Mouse (Mus musculus): ENCODE results near the gene Ripk4. TPM values are rescaled to one million over a fixed set of nuclear protein-coding genes. Genes with fewer than 3 reads are reported as not detected.

Ripk4 gene
- polyA plus RNA-seq, 1 experiment from 2014 or later = 1.7 TPM

- Histone ChIP-seq H3K4me3 (ENCODE audit: low read depth, low read length) (no peak overlapping the region), H3K4me1 (ENCODE audit: control insufficient read depth, insufficient read depth, low read length) (no peaks in the 10 kb centered on the region), H3K9me3 (replicated peaks; ENCODE audit: control insufficient read depth, low read length) (no peaks in the 10 kb centered on the region), H3K9ac (ENCODE audit: low read depth, low read length) (no peak overlapping the region), H3K27ac (ENCODE audit: low read depth, low read length) (no peak overlapping the region), H3K4me2 (no peak overlapping the region), H3K36me3 (ENCODE audit: control insufficient read depth, insufficient read depth, low read length) (no peaks in the 10 kb centered on the region), H3K27me3 (ENCODE audit: control insufficient read depth, insufficient read depth, low read length) (no peaks in the 10 kb centered on the region)
- 46% methylated on average over 3 of the region's 3 CpGs for WGBS (ENCODE audit: insufficient replicate concordance)
- no peak for ATAC-seq (replicated peaks; ENCODE audit: insufficient number of reproducible peaks, low FRiP score, low TSS enrichment)
These were observed 11.2 kb downstream of the Ripk4 start for GRCm38 (mm10) chr16:97752316-97752941.

DNA sequence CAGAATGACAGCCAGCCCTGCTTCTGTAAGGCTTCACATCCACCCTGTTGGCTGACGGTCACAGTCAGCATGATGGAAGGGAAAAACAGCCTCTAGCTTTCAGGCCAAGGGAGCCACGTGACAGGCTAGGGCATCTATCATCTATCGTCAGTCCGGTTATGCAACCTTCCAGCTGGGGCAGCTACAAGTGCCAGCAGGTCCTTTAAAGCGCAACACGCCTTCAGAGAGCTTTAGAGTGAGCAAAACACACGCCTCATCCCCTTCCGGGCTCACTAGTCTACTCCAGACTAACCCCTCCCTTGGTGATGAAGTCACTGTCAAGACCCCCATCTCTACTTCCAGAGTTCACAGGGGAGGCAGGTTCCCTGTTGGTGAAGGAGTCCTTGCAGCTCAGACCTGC lies 11.7 kb downstream of the Ripk4 start:
- Histone ChIP-seq H3K4me3 (ENCODE audit: low read depth, low read length) (no peak overlapping the region), H3K36me3 (ENCODE audit: control insufficient read depth, insufficient read depth, low read length) (no peaks in the 10 kb centered on the region), H3K9ac (ENCODE audit: low read depth, low read length) (no peak overlapping the region), H3K27me3 (ENCODE audit: control insufficient read depth, insufficient read depth, low read length) (no peaks in the 10 kb centered on the region), H3K9me3 (replicated peaks; ENCODE audit: control insufficient read depth, low read length) (no peaks in the 10 kb centered on the region), H3K27ac (ENCODE audit: low read depth, low read length) (no peak overlapping the region), H3K4me2 (no peak overlapping the region), H3K4me1 (ENCODE audit: control insufficient read depth, insufficient read depth, low read length) (no peaks in the 10 kb centered on the region)
- 56% methylated on average over 8 of the region's 8 CpGs for WGBS (ENCODE audit: insufficient replicate concordance)
- ATAC-seq (replicated peaks; ENCODE audit: insufficient number of reproducible peaks, low FRiP score, low TSS enrichment) = no peak

DNA sequence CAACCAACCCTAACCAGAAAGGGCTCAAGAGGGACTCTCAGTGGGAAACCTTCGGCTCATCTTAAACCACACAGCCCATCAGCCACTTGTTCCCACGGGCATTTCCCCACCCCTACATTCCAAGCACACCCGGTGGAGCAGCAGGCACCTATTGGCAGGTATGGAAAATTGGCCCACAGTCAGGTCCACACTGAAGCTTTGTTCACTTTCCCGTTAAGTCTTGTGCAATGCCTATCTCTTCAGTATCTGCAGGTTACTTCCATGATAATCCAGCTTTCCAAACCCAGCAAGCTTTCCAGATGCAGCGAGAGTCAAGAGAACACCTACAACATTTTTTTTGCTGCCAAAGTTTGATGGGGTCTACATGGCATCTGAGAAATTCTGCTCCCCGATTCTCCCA lies 15.2 kb downstream of the Ripk4 start:
- Histone ChIP-seq H3K9ac (ENCODE audit: low read depth, low read length) (no peak overlapping the region), H3K9me3 (replicated peaks; ENCODE audit: control insufficient read depth, low read length) (no peaks in the 10 kb centered on the region), H3K4me2 (no peak overlapping the region), H3K27ac (ENCODE audit: low read depth, low read length) (no peak overlapping the region), H3K4me3 (ENCODE audit: low read depth, low read length) (no peak overlapping the region), H3K27me3 (ENCODE audit: control insufficient read depth, insufficient read depth, low read length) (no peaks in the 10 kb centered on the region), H3K36me3 (ENCODE audit: control insufficient read depth, insufficient read depth, low read length) (no peaks in the 10 kb centered on the region), H3K4me1 (ENCODE audit: control insufficient read depth, insufficient read depth, low read length) (no peaks in the 10 kb centered on the region)
- ATAC-seq (replicated peaks; ENCODE audit: insufficient number of reproducible peaks, low FRiP score, low TSS enrichment) = no peak
- WGBS (ENCODE audit: insufficient replicate concordance) = 85% methylated on average over 6 of the region's 6 CpGs

GRCm38 (mm10) chr16:97738030-97738429 lies 25.6 kb downstream of the Ripk4 start:
- Histone ChIP-seq H3K27ac (ENCODE audit: low read depth, low read length) (no peak overlapping the region), H3K4me2 (no peak overlapping the region), H3K9ac (ENCODE audit: low read depth, low read length) (no peak overlapping the region), H3K4me3 (ENCODE audit: low read depth, low read length) (no peak overlapping the region), H3K9me3 (replicated peaks; ENCODE audit: control insufficient read depth, low read length) (no peaks in the 10 kb centered on the region), H3K27me3 (ENCODE audit: control insufficient read depth, insufficient read depth, low read length) (no peaks in the 10 kb centered on the region), H3K36me3 (ENCODE audit: control insufficient read depth, insufficient read depth, low read length) (no peaks in the 10 kb centered on the region), H3K4me1 (ENCODE audit: control insufficient read depth, insufficient read depth, low read length) (no peaks in the 10 kb centered on the region)
- ATAC-seq (replicated peaks; ENCODE audit: insufficient number of reproducible peaks, low FRiP score, low TSS enrichment) = no peak
- 68% methylated on average over 6 of the region's 6 CpGs for WGBS (ENCODE audit: insufficient replicate concordance)

GRCm38 (mm10) chr16:97736562-97736961 lies 27.0 kb downstream of the Ripk4 start:
- Histone ChIP-seq H3K27me3 (ENCODE audit: control insufficient read depth, insufficient read depth, low read length) (no peaks in the 10 kb centered on the region), H3K4me3 (ENCODE audit: low read depth, low read length) (no peak overlapping the region), H3K27ac (ENCODE audit: low read depth, low read length) (no peak overlapping the region), H3K4me1 (ENCODE audit: control insufficient read depth, insufficient read depth, low read length) (no peaks in the 10 kb centered on the region), H3K9ac (ENCODE audit: low read depth, low read length) (no peak overlapping the region), H3K9me3 (replicated peaks; ENCODE audit: control insufficient read depth, low read length) (no peaks in the 10 kb centered on the region), H3K36me3 (ENCODE audit: control insufficient read depth, insufficient read depth, low read length) (no peaks in the 10 kb centered on the region), H3K4me2 (no peak overlapping the region)
- 71% methylated on average over 2 of the region's 2 CpGs for WGBS (ENCODE audit: insufficient replicate concordance)
- ATAC-seq (replicated peaks; ENCODE audit: insufficient number of reproducible peaks, low FRiP score, low TSS enrichment) = no peak

DNA sequence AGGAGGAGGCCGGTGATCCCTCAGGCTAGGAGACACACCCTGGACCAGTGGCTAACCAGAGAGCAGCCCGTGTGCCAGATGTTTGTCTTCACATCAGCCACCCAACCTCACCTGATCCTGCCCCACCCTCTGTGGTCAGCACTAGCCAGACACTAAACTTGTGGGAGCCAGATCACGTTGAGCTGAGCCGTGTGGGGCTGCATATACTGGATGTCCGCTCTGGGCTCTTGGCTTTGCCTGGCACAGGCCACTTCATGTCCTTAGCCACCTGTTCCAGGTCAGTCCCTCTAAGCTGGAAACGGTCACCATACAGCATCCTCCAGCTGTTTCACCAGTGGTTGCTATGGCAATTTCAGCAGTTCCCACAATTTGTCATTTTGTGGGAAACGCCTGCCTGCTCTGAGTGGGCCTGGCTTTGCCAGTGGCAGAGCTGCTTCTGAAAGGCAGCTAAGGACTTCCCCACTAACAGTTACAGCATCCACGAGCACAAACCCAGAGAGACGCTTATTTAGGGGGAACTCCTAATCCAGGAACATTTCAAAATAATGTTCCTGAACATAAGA lies 28.7 kb downstream of the Ripk4 start:
- Histone ChIP-seq H3K9ac (ENCODE audit: low read depth, low read length) (no peak overlapping the region), H3K36me3 (ENCODE audit: control insufficient read depth, insufficient read depth, low read length) (no peaks in the 10 kb centered on the region), H3K4me2 (no peak overlapping the region), H3K27me3 (ENCODE audit: control insufficient read depth, insufficient read depth, low read length) (no peaks in the 10 kb centered on the region), H3K4me1 (ENCODE audit: control insufficient read depth, insufficient read depth, low read length) (no peaks in the 10 kb centered on the region), H3K27ac (ENCODE audit: low read depth, low read length) (no peak overlapping the region), H3K9me3 (replicated peaks; ENCODE audit: control insufficient read depth, low read length) (no peaks in the 10 kb centered on the region), H3K4me3 (ENCODE audit: low read depth, low read length) (no peak overlapping the region)
- 64% methylated on average over 9 of the region's 9 CpGs for WGBS (ENCODE audit: insufficient replicate concordance)
- no peak for ATAC-seq (replicated peaks; ENCODE audit: insufficient number of reproducible peaks, low FRiP score, low TSS enrichment)

GRCm38 (mm10) chr16:97733599-97733998 lies 30.0 kb downstream of the Ripk4 start:
- Histone ChIP-seq H3K4me1 (ENCODE audit: control insufficient read depth, insufficient read depth, low read length) (no peaks in the 10 kb centered on the region), H3K4me2 (no peak overlapping the region), H3K4me3 (ENCODE audit: low read depth, low read length) (no peak overlapping the region), H3K27ac (ENCODE audit: low read depth, low read length) (no peak overlapping the region), H3K36me3 (ENCODE audit: control insufficient read depth, insufficient read depth, low read length) (no peaks in the 10 kb centered on the region), H3K9ac (ENCODE audit: low read depth, low read length) (no peak overlapping the region), H3K9me3 (replicated peaks; ENCODE audit: control insufficient read depth, low read length) (no peaks in the 10 kb centered on the region), H3K27me3 (ENCODE audit: control insufficient read depth, insufficient read depth, low read length) (no peaks in the 10 kb centered on the region)
- ATAC-seq (replicated peaks; ENCODE audit: insufficient number of reproducible peaks, low FRiP score, low TSS enrichment) = no peak
- WGBS (ENCODE audit: insufficient replicate concordance) = 40% methylated on average over 2 of the region's 2 CpGs

GRCm38 (mm10) chr16:97730321-97730720 lies 33.3 kb downstream of the Ripk4 start:
- H3K27ac ChIP-seq (ENCODE audit: low read depth, low read length) = no peak overlapping the region
- no peaks in the 10 kb centered on the region for H3K36me3 ChIP-seq (ENCODE audit: control insufficient read depth, insufficient read depth, low read length)
- H3K27me3 ChIP-seq (ENCODE audit: control insufficient read depth, insufficient read depth, low read length) = no peaks in the 10 kb centered on the region
- no peak overlapping the region for H3K4me2 ChIP-seq
- no peaks in the 10 kb centered on the region for H3K4me1 ChIP-seq (ENCODE audit: control insufficient read depth, insufficient read depth, low read length)
- no peak overlapping the region for H3K9ac ChIP-seq (ENCODE audit: low read depth, low read length)
- no peak for ATAC-seq (replicated peaks; ENCODE audit: insufficient number of reproducible peaks, low FRiP score, low TSS enrichment)
- no peaks in the 10 kb centered on the region for H3K9me3 ChIP-seq (replicated peaks; ENCODE audit: control insufficient read depth, low read length)
- WGBS (ENCODE audit: insufficient replicate concordance) = 86% methylated on average over 1 of the region's 1 CpGs
- no peak overlapping the region for H3K4me3 ChIP-seq (ENCODE audit: low read depth, low read length)

DNA sequence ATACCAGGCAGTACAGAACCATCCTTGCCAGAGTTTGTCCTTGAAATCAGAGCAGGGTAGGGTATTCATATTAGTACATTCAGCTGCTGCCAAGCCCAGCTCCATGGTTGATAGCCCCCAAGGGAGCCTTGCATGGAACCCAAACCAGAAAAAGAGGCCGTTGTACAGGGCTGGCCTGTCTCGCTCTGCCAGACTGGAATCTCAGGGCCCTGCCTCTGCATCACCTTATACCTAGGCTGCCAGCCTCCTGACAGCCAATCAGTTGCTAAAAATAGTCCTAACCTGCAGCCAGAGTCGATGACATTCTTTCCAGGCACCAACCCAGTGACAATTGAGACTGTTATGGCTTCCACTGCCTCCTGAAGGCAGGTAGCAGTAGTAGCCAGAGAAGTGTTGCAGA lies 37.2 kb downstream of the Ripk4 start:
- Histone ChIP-seq H3K36me3 (ENCODE audit: control insufficient read depth, insufficient read depth, low read length) (no peaks in the 10 kb centered on the region), H3K27me3 (ENCODE audit: control insufficient read depth, insufficient read depth, low read length) (no peaks in the 10 kb centered on the region), H3K27ac (ENCODE audit: low read depth, low read length) (no peak overlapping the region), H3K9me3 (replicated peaks; ENCODE audit: control insufficient read depth, low read length) (no peaks in the 10 kb centered on the region), H3K4me1 (ENCODE audit: control insufficient read depth, insufficient read depth, low read length) (no peaks in the 10 kb centered on the region), H3K4me2 (no peak overlapping the region), H3K4me3 (ENCODE audit: low read depth, low read length) (no peak overlapping the region), H3K9ac (ENCODE audit: low read depth, low read length) (no peak overlapping the region)
- ATAC-seq (replicated peaks; ENCODE audit: insufficient number of reproducible peaks, low FRiP score, low TSS enrichment) = no peak
- 61% methylated on average over 3 of the region's 3 CpGs for WGBS (ENCODE audit: insufficient replicate concordance)
